ENCODE assay signal across 24 mouse cellular contexts in the genomic region with DNA sequence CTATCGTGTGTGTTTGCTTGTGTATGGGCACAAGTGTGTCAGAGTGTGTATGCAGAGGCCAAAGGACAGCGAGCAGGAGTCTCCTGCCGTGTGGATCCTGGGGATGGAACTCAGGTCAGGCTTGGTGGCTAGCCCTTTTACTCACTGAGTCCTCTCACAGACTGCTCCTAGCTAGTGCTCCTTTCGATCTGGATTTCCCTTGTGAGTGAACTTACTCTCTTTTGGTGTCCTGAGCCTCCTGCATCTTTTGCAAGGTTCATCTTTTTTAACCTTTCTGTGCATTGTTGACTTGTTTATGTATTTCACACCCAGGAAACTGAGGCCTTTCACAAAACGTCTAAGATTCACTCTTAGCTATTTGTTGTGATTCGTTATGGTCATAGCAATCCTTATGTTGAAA. TPM values are rescaled to one million over a fixed set of nuclear protein-coding genes. Genes with fewer than 3 reads are reported as not detected.
DNase-seq lines count a peak whose midpoint lies in the region; ATAC-seq and TF ChIP-seq lines count a peak whose summit lies in the region.
"Had no signal": no experiment of that assay in that cellular context is flagged by ENCODE, and none has a peak within 500 bp of the region (broad histone marks: within the 10 kb centered on the region; RNA-seq: fewer than 3 reads in every experiment).

No protein-coding gene starts in this region.

- H3K4me3 ChIP-seq in neural tube, embryonic 13.5 days = no peak overlapping the region
- H3K4me3 ChIP-seq in neural tube, embryonic 15.5 days (replicated peaks) = no peak overlapping the region
- 0 out of 2 replicates have a peak overlapping the region, but pooled peaks have one; percentile 92 for H3K4me3 ChIP-seq in intestine, postnatal 0 days (ENCODE audit: low read depth, low read length)
- H3K4me3 ChIP-seq: embryonic facial prominence, embryonic 12.5 days; embryonic facial prominence, embryonic 15.5 days; hindbrain, embryonic 13.5 days had no signal

- 83% methylated on average over 6 of the region's 6 CpGs for WGBS in neural tube, embryonic 13.5 days
- 79% methylated on average over 6 of the region's 6 CpGs for WGBS in neural tube, embryonic 15.5 days
- WGBS in intestine, postnatal 0 days = 46% methylated on average over 6 of the region's 6 CpGs

- peak overlapping the region; percentile 20; the same call in 1 of the 2 replicates for H3K4me2 ChIP-seq in neural tube, embryonic 13.5 days
- no peak overlapping the region for H3K4me2 ChIP-seq in neural tube, embryonic 15.5 days
- peak overlapping the region; percentile 93 for H3K4me2 ChIP-seq in intestine, postnatal 0 days (replicated peaks; ENCODE audit: low read depth)
- H3K4me2 ChIP-seq: embryonic facial prominence, embryonic 12.5 days; embryonic facial prominence, embryonic 15.5 days; hindbrain, embryonic 13.5 days had no signal

- no peaks in the 10 kb centered on the region for H3K36me3 ChIP-seq in neural tube, embryonic 13.5 days
- H3K36me3 ChIP-seq in neural tube, embryonic 15.5 days = no peaks in the 10 kb centered on the region
- H3K36me3 ChIP-seq in intestine, postnatal 0 days (ENCODE audit: control insufficient read depth, insufficient read depth) = no peaks in the 10 kb centered on the region
- H3K36me3 ChIP-seq: embryonic facial prominence, embryonic 12.5 days; embryonic facial prominence, embryonic 15.5 days; G1E; hindbrain, embryonic 13.5 days had no signal

- TF ChIP-seq CTCF in intestine, postnatal 0 days (IDR thresholded peaks at IDR 0.05; ENCODE audit: low read depth) = no peak

- DNase-seq in heart, adult 11 months = peak; percentile 64
- no peak for DNase-seq in heart, adult 8-10 months (ENCODE audit: low spot score)
- DNase-seq in urinary bladder, adult 18-20 months (ENCODE audit: low spot score in 2 of 2) = no peak
- no peak for DNase-seq in lung, adult 18-20 months
- DNase-seq: adrenal gland, postnatal 14 days; B cell, adult 2 months; cerebellum, adult 11 months; cerebellum, adult 2 months; cerebellum, adult 9-11 months; cerebellum, postnatal 25 days; forebrain, postnatal 0 days; gastrocnemius, postnatal 10 days; gastrocnemius, postnatal 36 days had no signal

- no peak overlapping the region for H3K27ac ChIP-seq in neural tube, embryonic 13.5 days (replicated peaks)
- H3K27ac ChIP-seq in neural tube, embryonic 15.5 days (replicated peaks) = no peak overlapping the region
- no peak overlapping the region for H3K27ac ChIP-seq in intestine, postnatal 0 days (ENCODE audit: low read depth, low read length)
- H3K27ac ChIP-seq: embryonic facial prominence, embryonic 12.5 days; embryonic facial prominence, embryonic 15.5 days; hindbrain, embryonic 13.5 days had no signal

- no peak overlapping the region for H3K9ac ChIP-seq in neural tube, embryonic 13.5 days
- no peak overlapping the region for H3K9ac ChIP-seq in neural tube, embryonic 15.5 days (replicated peaks)
- H3K9ac ChIP-seq in intestine, postnatal 0 days (ENCODE audit: low read depth, low read length) = no peak overlapping the region
- H3K9ac ChIP-seq: embryonic facial prominence, embryonic 12.5 days; embryonic facial prominence, embryonic 15.5 days; forebrain, postnatal 0 days; hindbrain, embryonic 13.5 days had no signal

- ATAC-seq in neural tube, embryonic 13.5 days (ENCODE audit: low read depth) = no peak
- ATAC-seq in neural tube, embryonic 15.5 days (ENCODE audit: low FRiP score) = no peak
- ATAC-seq in intestine, postnatal 0 days = no peak
- ATAC-seq: forebrain, embryonic 14.5 days; forebrain, postnatal 0 days; hindbrain, embryonic 16.5 days; Patski had no signal

- H3K4me1 ChIP-seq in neural tube, embryonic 13.5 days (replicated peaks) = peaks cover 23% of the 10 kb centered on the region
- H3K4me1 ChIP-seq in neural tube, embryonic 15.5 days = peaks cover 19% of the 10 kb centered on the region
- H3K4me1 ChIP-seq in intestine, postnatal 0 days (replicated peaks; ENCODE audit: control insufficient read depth, insufficient read depth, low read length) = peaks cover under 1% of the 10 kb centered on the region; the same call in 1 of the 2 replicates

- peaks cover 4% of the 10 kb centered on the region; the same call in 1 of the 2 replicates for H3K27me3 ChIP-seq in neural tube, embryonic 13.5 days
- peaks cover 3% of the 10 kb centered on the region; the same call in 1 of the 2 replicates for H3K27me3 ChIP-seq in neural tube, embryonic 15.5 days (replicated peaks)
- H3K27me3 ChIP-seq in intestine, postnatal 0 days (replicated peaks; ENCODE audit: control insufficient read depth, insufficient read depth, low read length) = no peaks in the 10 kb centered on the region
- H3K27me3 ChIP-seq: CH12.LX; embryonic facial prominence, embryonic 12.5 days; embryonic facial prominence, embryonic 15.5 days; Patski had no signal

- H3K9me3 ChIP-seq in neural tube, embryonic 13.5 days = no peaks in the 10 kb centered on the region
- H3K9me3 ChIP-seq in neural tube, embryonic 15.5 days (replicated peaks) = no peaks in the 10 kb centered on the region
- no peaks in the 10 kb centered on the region for H3K9me3 ChIP-seq in intestine, postnatal 0 days (ENCODE audit: control insufficient read depth)
- H3K9me3 ChIP-seq: embryonic facial prominence, embryonic 12.5 days; embryonic facial prominence, embryonic 15.5 days; G1E; hindbrain, embryonic 13.5 days had no signal

RNA-seq across cellular contexts. Expression of gene Uaca, which starts 2.8 kb away (rescaled TPM):
- 10 to 100 TPM; 47.1 to 58.4 (median 50.7) TPM for total RNA-seq in heart, adult 8-10 months (2022)
- polyA plus RNA-seq in neural tube, embryonic 13.5 days (2015; fragmentation: Nextera tagmentation; extraction: Ambion mirVana) = 26.0 and 29.4 TPM in 2 replicates
- polyA plus RNA-seq in neural tube, embryonic 15.5 days (2015; fragmentation: Nextera tagmentation; extraction: Ambion mirVana) = 16.9 and 24.6 TPM in 2 replicates
- 34.6 and 39.3 TPM in 2 replicates for polyA plus RNA-seq in intestine, postnatal 0 days (2015; fragmentation: Nextera tagmentation; extraction: Ambion mirVana)
- polyA plus RNA-seq: G1E had no signal
